Mouse (Mus musculus) CD4-positive helper T cell, adult 2 months (primary cell): Measurements from ENCODE around the gene Bst2.
A peak's percentile ranks its signal among the peaks of the same experiment; 100 is the strongest.

Source experiments
- DNase-seq: peaks from one replicate; pipeline ENCODE4 v3.0.0-alpha.2; 2012; ENCODE audit warnings: low read depth, missing footprints, low spot score

Gene Bst2

DNA sequence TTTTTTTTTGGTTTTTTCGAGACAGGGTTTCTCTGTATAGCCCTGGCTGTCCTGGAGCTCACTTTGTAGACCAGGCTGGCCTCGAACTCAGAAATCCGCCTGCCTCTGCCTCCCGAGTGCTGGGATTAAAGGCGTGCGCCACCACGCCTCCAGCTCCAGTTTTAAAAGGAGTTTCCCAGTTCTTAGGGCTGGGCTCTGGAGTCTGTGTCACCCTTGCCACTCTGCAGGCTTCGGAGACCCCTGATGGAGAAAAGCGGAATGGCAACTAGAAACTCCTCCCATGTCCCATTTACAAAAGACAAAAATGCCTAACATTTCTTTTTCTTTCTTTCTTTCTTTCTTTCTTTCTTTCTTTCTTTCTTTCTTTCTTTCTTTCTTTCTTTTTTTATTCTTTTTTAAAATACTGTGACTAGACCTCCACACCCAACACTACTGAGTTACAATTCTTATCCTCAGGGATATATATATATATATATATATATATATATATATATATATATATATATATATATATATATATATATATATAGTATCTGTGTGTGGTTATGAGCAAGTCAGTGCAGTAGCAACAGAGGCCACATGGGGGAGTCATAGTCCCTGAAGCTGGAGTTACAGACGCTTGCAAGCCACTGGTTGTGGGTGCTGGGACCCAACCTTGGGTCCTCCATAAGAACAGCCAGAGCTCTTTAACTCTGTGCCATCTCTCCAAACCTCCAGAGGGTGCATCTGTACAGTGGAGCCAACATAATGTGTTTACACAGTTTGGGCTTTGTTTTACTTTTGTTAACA, 18.0 kb downstream of the Bst2 start:
- DNase-seq: peak; percentile 73

DNA sequence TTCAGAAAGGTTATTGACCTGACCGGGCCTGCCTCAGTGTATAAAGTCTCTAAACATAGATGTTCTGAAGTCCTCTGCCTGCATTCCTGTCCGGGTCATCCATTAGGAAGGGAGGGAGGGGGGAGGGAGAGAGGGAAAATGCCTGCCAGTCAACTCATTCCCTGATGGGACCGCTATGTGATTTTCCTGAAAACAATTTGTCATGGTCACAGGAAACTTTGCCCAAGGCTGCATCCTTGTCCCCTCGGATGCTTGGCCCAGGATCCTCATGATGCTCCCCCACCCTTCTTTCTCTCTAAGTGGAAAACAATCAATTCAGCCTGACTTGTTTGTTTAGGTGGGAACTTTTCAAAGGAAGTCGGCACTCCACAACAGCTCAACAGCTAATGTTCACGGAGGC, 20.5 kb downstream of the Bst2 start:
- no peak for DNase-seq

GRCm38 (mm10) chr8:71515043-71515442, 22.2 kb downstream of the Bst2 start:
- no peak for DNase-seq

- DNase-seq: no peak
Measured at GRCm38 (mm10) chr8:71513018-71513754, 24.1 kb downstream of the Bst2 start.

DNA sequence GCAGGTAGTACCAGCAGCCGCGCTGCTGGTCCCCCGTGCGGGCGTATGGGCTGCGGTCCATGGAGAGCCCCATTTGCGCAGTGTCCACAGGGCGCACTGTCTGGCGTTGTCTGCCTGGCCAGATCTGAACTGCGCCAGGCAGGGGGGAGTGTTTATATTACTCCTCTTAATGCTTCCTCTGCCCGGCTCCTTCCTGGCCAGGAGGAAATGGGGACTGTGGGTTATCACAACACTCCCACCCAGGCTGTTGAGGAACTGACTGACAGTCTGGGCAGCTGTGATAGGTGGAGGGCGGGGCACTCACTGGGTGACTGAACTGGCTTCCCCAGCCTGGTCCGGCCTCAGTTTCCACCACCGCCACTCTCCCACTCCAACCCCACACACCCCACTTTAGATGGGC, 25.6 kb downstream of the Bst2 start, which contains the start of gene Plvap:
Gene Plvap, minus strand, starts transcription at position 109 of the 400 bp plus-strand sequence.
- no peak for DNase-seq

GRCm38 (mm10) chr8:71509316-71509715, 27.9 kb downstream of the Bst2 start:
- no peak for DNase-seq

DNA sequence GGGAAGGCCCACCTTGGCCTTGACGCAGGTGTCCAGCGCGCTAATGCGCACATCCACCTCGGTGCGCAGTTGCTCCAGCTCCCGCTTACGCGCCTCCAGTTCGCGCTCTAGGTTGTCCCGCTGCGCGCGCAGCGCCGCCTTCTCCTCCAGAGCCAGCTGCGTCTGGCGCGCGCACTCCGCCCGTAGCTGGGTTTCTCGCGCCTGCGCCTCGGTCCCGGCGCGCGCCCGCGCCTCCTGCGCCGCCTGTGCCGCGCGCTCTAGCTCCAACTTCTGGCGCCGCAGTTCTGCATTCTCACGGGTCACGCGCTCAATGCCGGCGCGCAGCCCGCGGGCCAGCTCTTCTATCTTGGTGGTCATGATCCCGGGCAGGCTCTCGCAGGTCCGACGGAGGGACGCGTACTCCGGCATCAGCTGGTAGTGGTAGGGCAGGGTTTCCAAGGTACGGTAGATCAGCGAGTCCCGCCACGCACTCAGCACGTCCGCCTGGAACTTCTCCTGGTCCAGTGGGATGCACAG, 29.6 kb downstream of the Bst2 start:
- peak; percentile 39 for DNase-seq

DNA sequence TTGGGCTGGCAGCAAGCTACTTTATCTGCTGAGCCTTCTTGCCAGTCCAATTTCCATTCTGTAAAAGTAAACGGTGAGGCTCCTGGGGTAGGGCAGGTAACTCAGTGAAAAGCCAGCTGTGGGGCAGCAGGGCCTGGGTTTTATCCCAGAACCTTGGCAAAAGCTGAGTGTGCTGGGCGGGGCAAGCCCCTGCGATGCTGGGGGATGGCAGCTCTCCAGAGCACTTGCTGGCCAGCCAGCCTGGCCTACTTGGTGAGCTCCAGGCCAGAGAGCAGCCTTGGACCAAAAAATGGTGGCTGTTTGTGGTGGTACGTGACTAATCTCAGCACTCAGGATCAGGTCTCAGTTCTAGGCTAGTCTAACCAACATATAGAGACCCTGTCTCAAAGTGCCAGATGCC, 31.3 kb downstream of the Bst2 start:
- no peak for DNase-seq

- no peak for DNase-seq
Measured at GRCm38 (mm10) chr8:71505326-71505725, 31.9 kb downstream of the Bst2 start.

GRCm38 (mm10) chr8:71504349-71504748, 32.9 kb downstream of the Bst2 start:
- no peak for DNase-seq

DNA sequence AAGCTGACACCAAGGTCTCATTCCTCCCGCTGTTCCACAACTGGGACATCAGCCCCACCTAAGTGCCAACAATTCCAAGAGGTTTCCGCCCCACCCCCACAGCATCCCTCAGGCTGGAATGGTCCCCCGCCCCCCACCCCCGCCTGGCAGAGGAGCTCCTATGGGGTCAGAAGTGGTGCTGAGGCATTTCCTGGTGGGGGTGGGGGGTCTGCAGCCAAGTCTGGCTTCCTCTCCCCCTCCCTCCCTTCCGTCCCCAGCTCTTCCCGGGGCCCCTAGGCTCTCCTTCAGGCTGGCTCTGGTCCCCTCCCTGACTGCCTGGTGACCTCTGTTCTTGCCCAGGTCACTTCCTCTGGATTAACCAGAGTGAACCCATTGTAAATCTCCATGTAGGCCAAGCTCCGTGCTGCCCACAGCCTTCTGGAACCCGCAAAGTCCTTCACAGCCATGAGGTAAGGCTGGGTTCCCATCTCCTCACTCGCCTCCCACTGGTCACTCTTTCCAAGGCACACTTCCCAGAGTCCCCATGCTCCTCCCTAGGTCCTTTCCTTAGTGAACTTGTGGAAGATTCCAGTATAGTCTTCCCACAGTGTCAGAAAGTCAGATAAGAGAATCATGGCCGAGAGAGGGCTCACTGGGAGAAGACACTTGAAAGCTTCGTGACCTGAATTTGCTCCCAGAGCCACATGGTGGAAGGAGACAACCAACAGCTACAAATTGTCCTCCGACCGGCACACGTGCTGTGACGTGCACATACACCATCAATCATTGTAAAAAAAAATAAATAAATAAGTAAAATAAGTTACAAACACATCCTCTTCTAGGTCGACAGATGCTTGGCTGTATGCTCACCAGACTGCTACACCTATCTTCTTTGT, 38.2 kb downstream of the Bst2 start:
- no peak for DNase-seq

DNA sequence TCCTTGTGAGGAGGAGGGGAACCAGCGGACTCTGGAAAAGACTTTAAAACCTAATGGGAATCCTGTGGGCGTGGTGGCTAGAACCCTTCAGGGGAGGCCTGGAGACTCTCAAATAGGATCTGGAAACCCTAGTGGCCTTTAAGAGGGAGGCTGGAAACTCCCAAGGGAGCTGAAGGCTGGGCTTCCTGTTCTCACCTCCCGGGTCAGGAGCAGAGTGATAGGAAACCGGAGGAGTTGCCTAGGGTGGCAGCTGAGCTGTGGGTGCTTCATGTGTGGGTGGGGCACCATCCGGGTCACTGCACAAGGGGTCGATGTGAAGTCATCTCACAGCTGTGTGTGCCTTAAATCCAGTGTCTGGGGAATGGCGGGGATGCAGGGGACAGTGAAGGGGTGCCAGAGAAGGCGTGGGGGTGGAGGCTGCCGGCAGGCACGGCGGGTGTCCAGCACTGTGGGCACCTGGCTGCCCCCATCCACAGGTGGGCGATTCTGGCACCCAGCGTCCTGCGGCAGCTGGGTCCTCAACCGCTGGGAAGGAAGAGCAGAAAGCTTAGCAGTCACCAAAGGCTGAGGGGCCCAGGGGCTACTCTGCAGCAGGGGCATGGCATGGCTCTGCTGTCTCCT, 39.3 kb downstream of the Bst2 start:
- DNase-seq: no peak

DNA sequence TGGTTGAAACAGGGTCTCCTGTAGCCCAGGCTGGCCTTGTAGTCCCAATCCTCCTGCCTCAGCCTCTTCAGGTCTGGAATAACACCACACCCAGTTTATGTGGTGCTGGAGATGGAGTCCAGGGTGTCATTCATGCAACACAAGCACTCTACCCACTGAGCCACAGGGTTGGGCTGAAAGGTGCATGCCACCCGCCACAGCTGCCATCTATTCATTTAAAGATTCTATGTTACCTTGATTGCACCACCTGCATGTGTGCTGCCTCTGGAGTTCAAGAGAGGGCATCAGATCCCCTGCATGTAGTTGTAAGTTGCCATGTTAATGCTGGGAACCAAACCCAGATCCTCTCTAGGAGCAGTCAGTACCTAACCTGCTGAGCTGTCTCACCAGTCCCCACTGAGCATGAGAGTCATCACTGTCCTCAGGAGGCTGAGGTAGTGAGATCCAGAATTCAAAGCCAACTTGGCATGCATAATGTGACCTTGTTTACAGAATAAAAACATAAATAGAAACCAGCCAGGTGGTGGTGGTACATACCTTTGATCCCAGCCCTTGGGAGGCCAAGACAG, 40.1 kb downstream of the Bst2 start:
- DNase-seq: no peak

DNA sequence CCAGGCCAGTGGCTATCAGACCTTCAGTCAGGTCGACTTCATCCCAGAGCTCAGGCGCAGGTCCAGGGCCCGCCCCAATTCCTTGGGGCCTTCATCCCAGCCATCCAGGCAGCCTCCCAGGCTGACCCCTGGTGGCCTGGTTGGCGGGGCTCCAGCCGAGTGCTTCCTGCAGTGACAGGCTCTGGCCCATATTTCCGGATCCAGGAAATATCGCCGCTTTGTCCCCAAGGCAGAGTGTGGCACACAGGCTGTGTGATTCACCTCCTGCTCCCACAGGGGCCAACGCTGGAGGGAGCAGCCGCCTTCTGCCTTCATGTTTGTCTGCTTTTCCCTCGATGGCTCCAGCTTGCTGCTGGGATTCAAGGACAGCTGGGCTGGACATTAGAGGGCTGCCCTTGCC, 40.8 kb downstream of the Bst2 start:
- no peak for DNase-seq

GRCm38 (mm10) chr8:71495811-71496210, 41.4 kb downstream of the Bst2 start:
- DNase-seq: no peak

DNA sequence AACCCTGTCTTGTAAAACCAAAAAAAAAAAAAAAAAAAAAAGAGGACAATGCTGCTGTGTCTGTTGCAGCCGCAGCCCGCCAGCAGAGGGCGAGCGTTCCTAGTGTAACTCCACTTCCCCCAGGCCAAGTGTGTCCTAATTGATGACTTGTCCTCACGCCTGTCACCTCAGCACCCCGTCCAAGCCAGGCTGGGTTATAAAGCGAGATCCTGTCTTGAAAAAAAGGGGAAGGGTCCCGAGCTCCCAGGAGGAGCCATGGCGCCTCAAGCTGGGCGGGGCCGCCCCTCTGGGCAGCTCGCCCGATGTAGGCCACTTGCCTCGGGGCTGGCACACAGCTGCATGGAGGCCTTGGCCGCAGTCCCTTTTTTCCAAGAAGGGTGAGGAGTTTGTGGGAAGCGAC, 42.2 kb downstream of the Bst2 start:
- peak; percentile 82 for DNase-seq

GRCm38 (mm10) chr8:71488454-71488853, 48.8 kb downstream of the Bst2 start:
- peak; percentile 94 for DNase-seq

DNA sequence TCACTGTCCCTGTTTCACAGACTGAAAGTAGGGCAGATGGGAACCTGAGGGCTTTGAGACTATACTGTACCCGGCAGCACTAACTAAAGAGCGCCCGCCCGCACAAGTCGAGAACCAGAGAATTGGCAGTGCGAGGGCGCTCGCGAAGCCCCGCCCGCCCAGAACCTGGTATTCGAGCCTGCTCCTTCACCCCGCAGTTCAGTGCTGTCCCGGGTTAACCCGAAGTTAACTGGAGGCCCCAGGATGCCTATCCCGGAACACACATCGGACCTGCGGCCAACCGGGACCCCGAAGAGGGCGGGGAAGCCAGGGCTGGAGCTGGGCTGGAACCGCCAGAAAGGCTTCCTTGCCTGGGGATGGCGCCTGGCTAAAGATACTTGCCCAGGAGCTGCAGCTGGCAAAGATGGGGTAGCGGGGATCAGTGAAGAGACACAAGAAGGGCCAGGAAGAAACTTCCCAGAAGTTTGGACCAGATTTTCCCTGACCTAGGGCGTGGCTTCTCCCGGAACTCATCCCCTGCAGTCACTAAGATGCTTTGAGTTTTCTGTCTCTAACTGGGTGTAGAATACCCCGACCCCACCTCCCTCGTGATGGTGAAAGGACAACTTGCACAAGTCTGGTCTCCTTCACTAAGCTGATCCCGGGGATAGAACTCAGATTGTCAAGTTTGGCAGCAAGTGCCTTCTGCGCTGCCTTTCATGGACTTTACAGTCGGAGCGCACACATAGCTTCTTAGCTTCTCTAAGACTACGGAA, 49.4 kb downstream of the Bst2 start, which contains the start of gene Gtpbp3:
Gene Gtpbp3, plus strand, starts transcription at position 413 of the 755 bp plus-strand sequence.
- peak; percentile 81 for DNase-seq

GRCm38 (mm10) chr8:71486136-71486529, 51.1 kb downstream of the Bst2 start:
- no peak for DNase-seq
